Mouse (Mus musculus) adrenal gland, adult 8-10 months (tissue): ENCODE measurements at regions not wholly inside any gene's neighbourhood (a gene's known extent, or its start where the extent isn't known, plus 50 kb on each side); places are given as distances from the start of the nearest gene placed in this dataset.
A peak's percentile ranks its signal among the peaks of the same experiment; 100 is the strongest.

ENCODE experiments used
- DNase-seq: peaks from one replicate; pipeline ENCODE4 v3.0.0; 2022

- DNase-seq = no peak
Measured at GRCm38 (mm10) chr17:64382894-64383293, 51.2 kb upstream of the Pja2 start.

- no peak for DNase-seq
Measured at GRCm38 (mm10) chr17:64383600-64383999, 51.9 kb upstream of the Pja2 start.

GRCm38 (mm10) chr17:64390349-64390748, 58.6 kb upstream of the Pja2 start:
- DNase-seq = no peak

- peak; percentile 2 for DNase-seq
Measured at GRCm38 (mm10) chr17:64397254-64397897, 65.7 kb upstream of the Pja2 start.

- DNase-seq = peak; percentile 15
Measured at GRCm38 (mm10) chr17:64398114-64398692, 66.5 kb upstream of the Pja2 start.

GRCm38 (mm10) chr17:64398708-64399107, 67.0 kb upstream of the Pja2 start:
- DNase-seq = peak; percentile 3

GRCm38 (mm10) chr17:64406742-64407254, 75.1 kb upstream of the Pja2 start:
- no peak for DNase-seq

- DNase-seq = no peak
Measured at GRCm38 (mm10) chr17:64407255-64408011, 75.7 kb upstream of the Pja2 start.

- no peak for DNase-seq
Measured at GRCm38 (mm10) chr17:64425811-64426210, 94.1 kb upstream of the Pja2 start.

GRCm38 (mm10) chr17:64426536-64426935, 94.8 kb upstream of the Pja2 start:
- no peak for DNase-seq

- no peak for DNase-seq
Measured at GRCm38 (mm10) chr17:64439571-64439970, 107.9 kb upstream of the Pja2 start.

GRCm38 (mm10) chr17:64454736-64455135, 123.0 kb upstream of the Pja2 start:
- DNase-seq = no peak

GRCm38 (mm10) chr17:64466273-64466672, 134.3 kb upstream of the Man2a1 start:
- DNase-seq = no peak

- DNase-seq = no peak
Measured at GRCm38 (mm10) chr17:64466746-64467145, 133.8 kb upstream of the Man2a1 start.

- no peak for DNase-seq
Measured at GRCm38 (mm10) chr17:64467297-64467696, 133.2 kb upstream of the Man2a1 start.

- no peak for DNase-seq
Measured at GRCm38 (mm10) chr17:64469754-64470400, 130.7 kb upstream of the Man2a1 start.

GRCm38 (mm10) chr17:64480607-64481038, 119.9 kb upstream of the Man2a1 start:
- peak; percentile 44 for DNase-seq

- DNase-seq = no peak
Measured at GRCm38 (mm10) chr17:64484835-64485234, 115.7 kb upstream of the Man2a1 start.

- no peak for DNase-seq
Measured at GRCm38 (mm10) chr17:64489769-64490335, 110.7 kb upstream of the Man2a1 start.

GRCm38 (mm10) chr17:64490664-64491063, 109.9 kb upstream of the Man2a1 start:
- no peak for DNase-seq

- no peak for DNase-seq
Measured at GRCm38 (mm10) chr17:64491922-64492353, 108.6 kb upstream of the Man2a1 start.

GRCm38 (mm10) chr17:64492614-64493269, 107.8 kb upstream of the Man2a1 start:
- DNase-seq = peak; percentile 10
